Mouse (Mus musculus) heart, adult 2 months (tissue): ENCODE results near the gene Hist1h1t. TPM values are rescaled to one million over a fixed set of nuclear protein-coding genes. Genes with fewer than 3 reads are reported as not detected.

Experiments used
- DNase-seq, 2 experiments: peaks; one replicate each; pipeline ENCODE4 v3.0.0; 2021
- H3K27ac ChIP-seq: fragments of 200-600 bp; 2 replicates; pipeline ENCODE4 v1.8.1; 2022
- H3K27me3 ChIP-seq: fragments of 200-500 bp; 2 replicates; pipeline ENCODE4 v1.6.1; 2012; ENCODE audit warnings: mild to moderate bottlenecking, low read length, inconsistent platforms, mixed read lengths; ENCODE audit not compliant: control insufficient read depth, insufficient read depth
- H3K36me3 ChIP-seq: fragments of 200-500 bp; 2 replicates; pipeline ENCODE4 v1.6.1; 2012; ENCODE audit warnings: low read length, inconsistent platforms; ENCODE audit not compliant: control insufficient read depth, insufficient read depth
- H3K4me1 ChIP-seq: fragments of 200-500 bp; 2 replicates; pipeline ENCODE4 v1.6.1; 2011; ENCODE audit warnings: low read length; ENCODE audit not compliant: control insufficient read depth, insufficient read depth
- H3K4me3 ChIP-seq: fragments of 200-600 bp; 2 replicates; pipeline ENCODE4 v1.8.1; 2022
- H3K79me2 ChIP-seq: fragments of 200-500 bp; replicated peaks from 2 replicates; pipeline ENCODE4 v1.6.1; 2012; ENCODE audit warnings: mild to moderate bottlenecking, inconsistent platforms, low read length, moderate library complexity, mixed read lengths; ENCODE audit not compliant: control insufficient read depth, insufficient read depth
- H3K9ac ChIP-seq: fragments of 200-500 bp; 2 replicates; pipeline ENCODE4 v1.6.1; 2012; ENCODE audit warnings: low read depth, mild to moderate bottlenecking, control low read depth, inconsistent platforms, low read length, mixed read lengths
- CTCF ChIP-seq: fragments of 200-600 bp; IDR thresholded peaks from 2 replicates; pipeline ENCODE4 v1.8.1; 2022; ENCODE audit warnings: antibody characterized with exemption, mild to moderate bottlenecking, moderate library complexity
- EP300 ChIP-seq: fragments of 200-500 bp; IDR thresholded peaks from 2 replicates; pipeline ENCODE4 v1.6.1; 2011; ENCODE audit warnings: low read depth, low read length, control low read depth; ENCODE audit not compliant: insufficient read depth
- POLR2A ChIP-seq: fragments of 200-500 bp; IDR thresholded peaks from 2 replicates; pipeline ENCODE4 v1.6.1; 2011; ENCODE audit warnings: mild to moderate bottlenecking, low read depth, low read length, control low read depth; ENCODE audit not compliant: insufficient read depth
- WGBS: fragments of 180-500 bp; shearing (Covaris S2); methylation state at CpG from one replicate; pipeline ENCODE4 v1.1.7; 2018; 5-methylcytosine and 5-hydroxymethylcytosine counted together
- intact Hi-C: fragments of 180-260 bp; cut with DNase I; formaldehyde crosslinking; loops from one replicate; pipeline ENCODE4 v1.15.1; 2025
- microRNA-seq, 2 experiments: library from miRNA; unstranded; fragments of <30 nt; microRNA quantifications; one replicate each; pipeline ENCODE4 v1.2.0; 2021
- polyA plus RNA-seq: library from polyadenylated mRNA; depleted of rRNA; stranded (reverse); fragments of >200 nt; gene quantifications from 2 replicates; pipeline ENCODE4 v1.2.3, GENCODE M21; 2012; rRNA removed
- total RNA-seq, 2 experiments: library from RNA; stranded (reverse); gene quantifications; 2 replicates each; pipeline ENCODE4 v1.2.3; 2021

Gene Hist1h1t
- total and polyA plus RNA-seq, 3 experiments: not detected

- peaks cover 13% of the 10 kb centered on the region for H3K36me3 ChIP-seq
- no peak overlapping the region for H3K9ac ChIP-seq
- intact Hi-C loops: loop anchor here (5.0 kb wide), 4 partner anchors 122 to 1702 kb away; partner anchors contain the start of genes Hist1h1e, Hist1h2af, Hist1h2ag and Hist1h2be
- no peaks in the 10 kb centered on the region for H3K79me2 ChIP-seq
- TF ChIP-seq EP300 (no peak), CTCF (no peak), POLR2A (no peak)
- no peak for DNase-seq
- peaks cover 4% of the 10 kb centered on the region for H3K4me1 ChIP-seq
- no peaks in the 10 kb centered on the region for H3K27me3 ChIP-seq
- H3K4me3 ChIP-seq: peak overlapping the region; percentile 56; the same call in 1 of the 2 replicates
- no peak overlapping the region for H3K27ac ChIP-seq
- 13% methylated on average over 18 of the region's 36 CpGs for WGBS
Observed at GRCm38 (mm10) chr13:23744421-23745380, 49.1 kb downstream of the Hist1h1t start.

- intact Hi-C loops: loop anchor here (5.0 kb wide), 2 partner anchors 123 to 1703 kb away; partner anchors contain the start of genes Hist1h1e, Hist1h2ag, Hist1h2be and Hist1h2bj
- TF ChIP-seq EP300 (no peak), POLR2A (no peak), CTCF (peak; percentile 30)
- Histone ChIP-seq H3K27ac (peak within 1 kb of the TSS; percentile 94), H3K4me1 (peaks cover 4% of the 10 kb centered on the region), H3K79me2 (no peaks in the 10 kb centered on the region), H3K9ac (peak within 1 kb of the TSS; percentile 92), H3K36me3 (peaks cover 13% of the 10 kb centered on the region), H3K27me3 (no peaks in the 10 kb centered on the region), H3K4me3 (peak within 1 kb of the TSS; percentile 56)
- peak; percentile 81 to 86 for DNase-seq
- WGBS: 2% methylated on average over 25 of the region's 28 CpGs
Observed at GRCm38 (mm10) chr13:23745381-23746161, 50.0 kb downstream of the Hist1h1t start, which contains the start of gene Hist1h3c. TSS of gene Hist1h3c (minus strand) at chr13:23745602.

Small RNAs within 50 kb of the gene (microRNA-seq; reads per million reads assigned to microRNA genes)
- gene Gm44314 (0 reads per million in 2 experiments), gene Gm44350 (0 reads per million in 2 experiments)

Other genes starting within 250 kb of the Hist1h1t start
Only the 30 nearest of the 38 such genes appear.
- gene Hist1h3g, start 160.4 kb upstream of the Hist1h1t start, total RNA-seq: 1 to 10 TPM in 1 of 2 experiments, under 1 TPM in 1; 0.94 to 2.1 TPM
- gene Hist1h3g, start 160.4 kb upstream of the Hist1h1t start, polyA plus RNA-seq: 0.80 and 1.8 TPM in 2 replicates
- gene Hist1h2bh, start 152.4 kb upstream of the Hist1h1t start, total RNA-seq: 1 to 10 TPM; 1.1 to 1.2 TPM
- gene Hist1h2bh, start 152.4 kb upstream of the Hist1h1t start, polyA plus RNA-seq: 0.29 and 0.61 TPM in 2 replicates
- gene Hist1h3f, start 151.8 kb upstream of the Hist1h1t start, total RNA-seq: 1 to 10 TPM; 5.1 to 5.5 TPM
- gene Hist1h3f, start 151.8 kb upstream of the Hist1h1t start, polyA plus RNA-seq: 0.94 and 1.1 TPM in 2 replicates
- gene Hist1h4f, start 144.2 kb upstream of the Hist1h1t start, total RNA-seq: 10 to 100 TPM; 14.7 to 19.6 TPM
- gene Hist1h4f, start 144.2 kb upstream of the Hist1h1t start, polyA plus RNA-seq: 0.88 TPM in 1 of 2 replicates, not detected in the other
- gene Hist1h1d, start 142.6 kb upstream of the Hist1h1t start, total RNA-seq: under 1 TPM; 0.86 to 0.91 TPM
- 0.04 and 0.09 TPM in 2 replicates for gene Hist1h1d, start 142.6 kb upstream of the Hist1h1t start, polyA plus RNA-seq
- 10 to 100 TPM; 14.0 to 14.6 TPM for gene Hist1h3e, start 133.4 kb upstream of the Hist1h1t start, total RNA-seq
- gene Hist1h3e, start 133.4 kb upstream of the Hist1h1t start, polyA plus RNA-seq: 1.8 and 2.0 TPM in 2 replicates
- 1 to 10 TPM; 1.8 to 2.8 TPM for gene Hist1h2ae, start 124.6 kb upstream of the Hist1h1t start, total RNA-seq
- 0.49 and 0.50 TPM in 2 replicates for gene Hist1h2ae, start 124.6 kb upstream of the Hist1h1t start, polyA plus RNA-seq
- gene Hist1h2bg, start 124.4 kb upstream of the Hist1h1t start, total RNA-seq: 10 to 100 TPM; 16.4 to 19.5 TPM
- 3.3 TPM in 2 replicates for gene Hist1h2bg, start 124.4 kb upstream of the Hist1h1t start, polyA plus RNA-seq
- 1 to 10 TPM; 5.2 to 8.4 TPM for gene Hist1h2bf, start 121.6 kb upstream of the Hist1h1t start, total RNA-seq
- 1.00 TPM in 1 of 2 replicates, not detected in the other for gene Hist1h2bf, start 121.6 kb upstream of the Hist1h1t start, polyA plus RNA-seq
- gene Hist1h2ad, start 121.4 kb upstream of the Hist1h1t start, total RNA-seq: 1 to 10 TPM; 1.4 to 2.8 TPM
- gene Hist1h2ad, start 121.4 kb upstream of the Hist1h1t start, polyA plus RNA-seq: 0.61 TPM in 1 of 2 replicates, not detected in the other
- 1 to 10 TPM; 1.5 to 2.3 TPM for gene Hist1h3d, start 120.1 kb upstream of the Hist1h1t start, total RNA-seq
- 1.1 and 1.6 TPM in 2 replicates for gene Hist1h3d, start 120.1 kb upstream of the Hist1h1t start, polyA plus RNA-seq
- gene Hist1h4d, start 114.2 kb upstream of the Hist1h1t start, total RNA-seq: 10 to 100 TPM; 47.3 to 51.7 TPM
- 1.7 and 2.5 TPM in 2 replicates for gene Hist1h4d, start 114.2 kb upstream of the Hist1h1t start, polyA plus RNA-seq
- 1 to 10 TPM; 8.8 to 9.8 TPM for gene Hist1h2be, start 74.7 kb upstream of the Hist1h1t start, total RNA-seq
- gene Hist1h2be, start 74.7 kb upstream of the Hist1h1t start, polyA plus RNA-seq: 2.4 and 4.9 TPM in 2 replicates
- 10 to 100 TPM; 20.4 to 28.8 TPM for gene Hist1h1e, start 73.3 kb upstream of the Hist1h1t start, total RNA-seq
- gene Hist1h1e, start 73.3 kb upstream of the Hist1h1t start, polyA plus RNA-seq: 1.3 and 3.2 TPM in 2 replicates
- 1 to 10 TPM; 1.3 to 1.6 TPM for gene Hist1h2ac, start 11.9 kb upstream of the Hist1h1t start, total RNA-seq
- 0.57 and 0.76 TPM in 2 replicates for gene Hist1h2ac, start 11.9 kb upstream of the Hist1h1t start, polyA plus RNA-seq
- gene Hist1h2bc, start 11.6 kb upstream of the Hist1h1t start, total RNA-seq: 10 to 100 TPM; 73.4 to 78.7 TPM
- 119 and 135 TPM in 2 replicates for gene Hist1h2bc, start 11.6 kb upstream of the Hist1h1t start, polyA plus RNA-seq
- 10 to 100 TPM; 42.3 to 45.8 TPM for gene Hist1h4c, start 2.6 kb downstream of the Hist1h1t start, total RNA-seq
- gene Hist1h4c, start 2.6 kb downstream of the Hist1h1t start, polyA plus RNA-seq: 1.5 and 3.2 TPM in 2 replicates
- gene Hfe, start 15.0 kb downstream of the Hist1h1t start, total RNA-seq: 10 to 100 TPM; 58.9 to 62.8 TPM
- 16.8 and 21.1 TPM in 2 replicates for gene Hfe, start 15.0 kb downstream of the Hist1h1t start, polyA plus RNA-seq
- gene Hist1h1c, start 43.0 kb downstream of the Hist1h1t start, total RNA-seq: 100 to 1,000 TPM; 147 to 185 TPM
- 55.5 and 80.0 TPM in 2 replicates for gene Hist1h1c, start 43.0 kb downstream of the Hist1h1t start, polyA plus RNA-seq
- gene Hist1h3c, start 49.8 kb downstream of the Hist1h1t start, total RNA-seq: 1 to 10 TPM in 1 of 2 experiments, not detected in 1; 2.5 TPM
- gene Hist1h3c, start 49.8 kb downstream of the Hist1h1t start, polyA plus RNA-seq: 0.64 TPM in 1 of 2 replicates, not detected in the other
- gene Hist1h2bb, start 50.9 kb downstream of the Hist1h1t start, total RNA-seq: 1 to 10 TPM; 3.2 to 4.9 TPM
- 0.47 and 0.76 TPM in 2 replicates for gene Hist1h2bb, start 50.9 kb downstream of the Hist1h1t start, polyA plus RNA-seq
- gene Hist1h2ab, start 55.3 kb downstream of the Hist1h1t start, total RNA-seq: 1 to 10 TPM; 4.4 to 6.7 TPM
- gene Hist1h2ab, start 55.3 kb downstream of the Hist1h1t start, polyA plus RNA-seq: 0.51 TPM in 1 of 2 replicates, not detected in the other
- gene Hist1h3b, start 56.5 kb downstream of the Hist1h1t start, total RNA-seq: 1 to 10 TPM; 6.4 to 8.0 TPM
- 1.7 TPM in 1 of 2 replicates, not detected in the other for gene Hist1h3b, start 56.5 kb downstream of the Hist1h1t start, polyA plus RNA-seq
- 10 to 100 TPM in 1 of 2 experiments, 1 to 10 TPM in 1; 4.9 to 11.3 TPM for gene Hist1h4b, start 61.2 kb downstream of the Hist1h1t start, total RNA-seq
- gene Hist1h4b, start 61.2 kb downstream of the Hist1h1t start, polyA plus RNA-seq: 1.1 TPM in 1 of 2 replicates, not detected in the other
- 1 to 10 TPM; 6.2 to 7.2 TPM for gene Hist1h4a, start 65.4 kb downstream of the Hist1h1t start, total RNA-seq
- 0.47 TPM in 1 of 2 replicates, not detected in the other for gene Hist1h4a, start 65.4 kb downstream of the Hist1h1t start, polyA plus RNA-seq
- 1 to 10 TPM; 5.1 to 8.9 TPM for gene Hist1h3a, start 66.6 kb downstream of the Hist1h1t start, total RNA-seq
- gene Hist1h3a, start 66.6 kb downstream of the Hist1h1t start, polyA plus RNA-seq: not detected in 2 replicates
- gene Hist1h1a, start 67.9 kb downstream of the Hist1h1t start, total RNA-seq: 1 to 10 TPM; 2.0 to 3.4 TPM
- gene Hist1h1a, start 67.9 kb downstream of the Hist1h1t start, polyA plus RNA-seq: 0.21 and 0.26 TPM in 2 replicates
- under 1 TPM in 1 of 2 experiments, not detected in 1; 0.11 TPM for gene Trim38, start 74.1 kb downstream of the Hist1h1t start, total RNA-seq
- 0.08 and 0.12 TPM in 2 replicates for gene Trim38, start 74.1 kb downstream of the Hist1h1t start, polyA plus RNA-seq
- not detected for gene Slc17a2, start 111.2 kb downstream of the Hist1h1t start, total RNA-seq
- gene Slc17a2, start 111.2 kb downstream of the Hist1h1t start, polyA plus RNA-seq: 0.06 and 0.09 TPM in 2 replicates
- not detected for gene Slc17a3, start 143.6 kb downstream of the Hist1h1t start, total RNA-seq
- not detected in 2 replicates for gene Slc17a3, start 143.6 kb downstream of the Hist1h1t start, polyA plus RNA-seq